Mouse (Mus musculus) layer of hippocampus, adult 9-10 months (tissue): ENCODE measurements around the gene 1810030O07Rik.
"Not testable (repeated sequence)": the region's sequence is repeated elsewhere in the genome, so short reads cannot be mapped to it uniquely, and the experiment has no call there.

ENCODE experiments used
- DNase-seq: peaks from one replicate; pipeline ENCODE4 v3.0.0; 2022; ENCODE audit warnings: low spot score

The 1810030O07Rik gene

GRCm38 (mm10) chrX:12673054-12673775 lies at the start of gene 1810030O07Rik:
Gene 1810030O07Rik, minus strand, starts transcription at chrX:12673668.
- DNase-seq: peak; percentile 74

- DNase-seq: no peak
Measured at GRCm38 (mm10) chrX:12716036-12716435, 42.6 kb upstream of the 1810030O07Rik start.

GRCm38 (mm10) chrX:12713796-12714195 lies 40.3 kb upstream of the 1810030O07Rik start:
- DNase-seq: no peak

GRCm38 (mm10) chrX:12686910-12687309 lies 13.4 kb upstream of the 1810030O07Rik start:
- DNase-seq: no peak

GRCm38 (mm10) chrX:12686071-12686470 lies 12.6 kb upstream of the 1810030O07Rik start:
- DNase-seq: no peak

GRCm38 (mm10) chrX:12677396-12677795 lies 3.9 kb upstream of the 1810030O07Rik start:
- DNase-seq: peak; percentile 56

- DNase-seq: no peak
Measured at GRCm38 (mm10) chrX:12653879-12654278, 19.6 kb downstream of the 1810030O07Rik start.

GRCm38 (mm10) chrX:12651906-12652305 lies 21.6 kb downstream of the 1810030O07Rik start:
- DNase-seq: no peak

- no peak for DNase-seq
Measured at GRCm38 (mm10) chrX:12645531-12646304, 27.8 kb downstream of the 1810030O07Rik start.

GRCm38 (mm10) chrX:12644976-12645375 lies 28.5 kb downstream of the 1810030O07Rik start:
- no peak for DNase-seq

GRCm38 (mm10) chrX:12625131-12625530 lies 48.3 kb downstream of the 1810030O07Rik start:
- no peak for DNase-seq

GRCm38 (mm10) chrX:12612360-12612759 lies 61.1 kb downstream of the 1810030O07Rik start:
- not testable (repeated sequence) for DNase-seq

- no peak for DNase-seq
Measured at GRCm38 (mm10) chrX:12611211-12611610, 62.3 kb downstream of the 1810030O07Rik start.

GRCm38 (mm10) chrX:12610541-12610940 lies 62.9 kb downstream of the 1810030O07Rik start:
- DNase-seq: not testable (repeated sequence)
